Mouse (Mus musculus): ENCODE measurements around the gene Col26a1.

GRCm38 (mm10) chr5:136922830-136923229 is 39.8 kb upstream of the Col26a1 start:
- TF ChIP-seq CTCF (IDR thresholded peaks at IDR 0.05; ENCODE audit: control insufficient read depth, insufficient read depth, low read length), result no peak
- no peak for TF ChIP-seq POLR2A (IDR thresholded peaks at IDR 0.05; ENCODE audit: borderline replicate concordance, control insufficient read depth, low read depth, low read length)

Measured in bone marrow, adult 2 months (tissue).